Mouse (Mus musculus) liver, postnatal 0 days (tissue): Measurements from ENCODE around the gene Lrrc1.

ENCODE experiments used
- CTCF ChIP-seq: sonication (generic); IDR thresholded peaks from 2 replicates; pipeline ENCODE4 v1.5.1; 2016; ENCODE audit warnings: antibody characterized with exemption, low read depth
- EP300 ChIP-seq: IDR thresholded peaks from 2 replicates; pipeline ENCODE4 v1.6.1; 2016; ENCODE audit warnings: antibody characterized with exemption, low read depth, mild to moderate bottlenecking

GRCm38 (mm10) chr9:77502548-77503438 lies 41.9 kb downstream of the Lrrc1 start:
- TF ChIP-seq CTCF (no peak), EP300 (no peak)
